Mouse (Mus musculus): ENCODE measurements around the gene Sdk2.

DNA sequence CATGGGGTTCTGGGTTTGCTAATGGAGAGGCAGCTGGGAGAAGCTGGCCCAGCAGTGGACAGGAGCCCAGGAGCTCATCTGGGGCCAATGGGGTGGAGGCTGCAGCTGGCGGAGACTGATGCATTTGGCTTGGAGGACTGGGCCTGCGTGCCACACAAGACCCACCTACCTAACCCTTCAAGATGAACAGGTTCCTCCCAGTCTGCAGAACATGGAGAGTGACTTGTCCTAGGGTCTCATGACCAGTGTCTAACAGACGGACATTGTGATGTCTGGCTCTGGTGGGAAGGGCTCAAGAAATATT, 91.2 kb downstream of the Sdk2 start:
- TF ChIP-seq CTCF (IDR thresholded peaks at IDR 0.05; ENCODE audit: extremely low read depth, insufficient read depth, low read length) (no peak), POLR2A (IDR thresholded peaks at IDR 0.05; ENCODE audit: extremely low read depth, insufficient read depth, low read length) (no peak)

Data from cortical plate, adult 2 months (tissue).